Mouse (Mus musculus): Measurements from ENCODE around the gene Catip.
"Not testable (repeated sequence)": the region's sequence is repeated elsewhere in the genome, so short reads cannot be mapped to it uniquely, and the experiment has no call there.

Gene Catip

DNA sequence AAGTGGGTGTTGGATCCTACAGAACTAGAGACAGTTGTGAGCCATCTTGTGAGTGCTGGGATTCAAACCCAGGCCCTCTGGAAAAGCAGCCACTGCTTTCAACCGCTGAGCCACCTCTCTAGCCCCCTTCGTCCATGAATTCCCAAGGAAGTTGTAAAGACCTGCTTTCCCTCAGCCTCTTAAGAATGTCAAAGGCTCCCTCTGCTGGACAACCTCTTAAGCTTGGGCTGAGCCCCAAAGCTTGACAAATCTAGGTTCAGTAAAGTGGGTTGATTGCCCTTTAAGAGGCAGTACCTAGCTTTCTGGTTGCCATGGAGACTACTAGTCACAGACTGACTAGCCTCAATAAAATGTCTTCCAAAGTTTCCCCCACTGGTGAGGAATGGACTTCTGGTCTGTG, at the start of gene Catip:
Gene Catip, plus strand, starts transcription at position 297 of the 400 bp plus-strand sequence.
- DNase-seq = peak; percentile 61 to 85

GRCm38 (mm10) chr1:74313049-74313692, 48.7 kb upstream of the Catip start:
- peak in 1 of 2 experiments; percentile 77 for DNase-seq

- DNase-seq = no peak
These were observed 47.1 kb upstream of the Catip start for GRCm38 (mm10) chr1:74314796-74315195.

DNA sequence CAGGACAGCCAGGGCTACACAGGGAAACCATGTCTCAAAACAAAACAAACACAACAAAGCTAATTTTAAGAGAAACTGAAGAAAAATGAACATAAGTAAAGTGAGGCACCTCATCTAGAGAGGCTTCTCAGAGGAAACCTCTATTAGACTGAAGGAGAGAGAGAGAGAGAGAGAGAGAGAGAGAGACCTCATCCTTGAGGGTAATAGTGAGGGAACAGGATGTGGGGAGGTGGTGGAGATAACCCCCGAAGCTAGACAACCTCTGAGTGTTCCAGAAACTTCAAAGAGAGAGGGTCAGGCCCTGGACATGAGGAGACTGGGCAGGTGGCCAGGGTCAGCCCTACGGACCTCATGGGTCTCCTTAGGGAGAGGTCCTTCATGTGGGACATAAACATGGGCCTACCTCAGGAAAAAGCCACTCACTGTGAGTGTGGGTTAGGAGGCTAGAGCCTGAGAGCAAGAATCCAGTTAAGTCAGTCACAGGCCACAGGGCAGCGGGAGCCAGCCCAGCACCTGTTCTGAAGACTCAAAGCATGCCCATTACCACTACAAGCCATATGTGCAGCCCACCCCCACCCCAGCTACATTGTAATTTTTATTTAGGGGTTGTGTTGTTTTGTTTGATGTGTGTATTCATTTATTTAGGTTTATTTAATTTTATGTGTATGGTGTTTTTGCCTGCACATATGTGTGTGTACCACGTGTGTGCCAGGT, 45.6 kb upstream of the Catip start:
- DNase-seq = peak; percentile 47 to 77

DNA sequence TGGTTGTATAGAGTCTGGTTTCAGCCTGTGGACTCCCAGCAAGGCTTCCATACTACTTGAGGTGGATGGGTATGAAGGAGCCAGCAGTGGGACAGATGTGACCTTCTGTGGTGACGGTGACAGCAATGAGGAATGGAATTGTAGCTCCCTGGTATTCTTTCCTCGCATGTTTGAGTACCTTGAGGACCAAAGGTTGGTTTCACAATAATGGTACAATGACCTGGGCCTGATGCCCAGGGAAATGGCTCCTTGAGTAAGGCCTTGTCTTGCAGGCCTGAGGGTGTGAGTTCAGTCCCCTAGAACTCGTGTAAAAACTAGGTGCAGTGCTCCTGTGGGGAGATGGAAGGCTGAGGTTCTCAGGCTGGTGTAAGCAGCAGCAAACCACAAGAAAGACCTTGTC, 43.2 kb upstream of the Catip start:
- DNase-seq = no peak

DNA sequence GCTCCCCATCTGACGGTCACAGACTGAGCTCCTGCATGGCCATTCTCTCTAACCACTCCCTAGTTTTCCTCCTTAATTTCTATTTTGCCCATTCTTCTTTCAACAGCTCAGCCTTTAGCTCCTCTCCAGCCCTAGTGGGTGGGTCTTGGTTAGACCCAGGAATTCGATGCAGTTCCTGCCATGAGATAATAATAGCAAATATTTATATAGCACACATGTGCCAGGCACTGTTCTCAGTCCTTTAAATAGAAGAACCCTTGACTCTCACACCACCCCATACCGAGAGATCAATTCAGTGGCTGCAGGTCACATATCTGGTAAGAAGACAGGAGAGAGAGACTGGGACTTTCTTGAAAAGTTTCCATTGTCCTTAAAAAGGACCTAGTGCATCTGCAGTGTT, 40.5 kb upstream of the Catip start:
- no peak for DNase-seq

- DNase-seq = not testable (repeated sequence)
These were observed 35.0 kb upstream of the Catip start for GRCm38 (mm10) chr1:74326916-74327315.

- peak in 1 of 2 experiments; percentile 36 for DNase-seq
These were observed 31.9 kb upstream of the Catip start for GRCm38 (mm10) chr1:74329899-74330431.

- DNase-seq = peak in 1 of 2 experiments; percentile 44
These were observed 30.7 kb upstream of the Catip start for GRCm38 (mm10) chr1:74331046-74331681.

GRCm38 (mm10) chr1:74332241-74332763, 29.6 kb upstream of the Catip start:
- peak; percentile 97 for DNase-seq

DNA sequence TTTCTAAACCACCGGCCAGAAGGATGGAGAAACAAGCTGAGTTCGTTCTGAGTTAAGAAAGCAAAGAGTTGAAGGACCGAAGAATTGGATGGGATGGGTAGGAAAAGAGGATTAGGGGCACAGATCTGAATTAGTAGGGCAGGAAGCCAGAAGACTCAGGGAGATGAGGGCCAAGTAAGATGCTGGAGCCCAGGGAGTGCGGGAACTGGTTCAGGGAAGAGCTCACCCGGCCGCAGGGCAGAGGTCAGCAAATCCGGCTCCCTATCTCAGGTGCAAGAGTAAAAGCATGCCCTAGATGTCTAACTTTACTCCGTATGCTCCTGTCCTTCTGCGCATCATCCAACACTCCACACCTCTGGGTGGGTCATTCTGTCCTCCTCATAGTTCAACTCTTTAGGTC, 29.0 kb upstream of the Catip start:
- DNase-seq = no peak

GRCm38 (mm10) chr1:74334607-74335006, 27.3 kb upstream of the Catip start:
- no peak for DNase-seq

GRCm38 (mm10) chr1:74335033-74335432, 26.9 kb upstream of the Catip start:
- no peak for DNase-seq

DNA sequence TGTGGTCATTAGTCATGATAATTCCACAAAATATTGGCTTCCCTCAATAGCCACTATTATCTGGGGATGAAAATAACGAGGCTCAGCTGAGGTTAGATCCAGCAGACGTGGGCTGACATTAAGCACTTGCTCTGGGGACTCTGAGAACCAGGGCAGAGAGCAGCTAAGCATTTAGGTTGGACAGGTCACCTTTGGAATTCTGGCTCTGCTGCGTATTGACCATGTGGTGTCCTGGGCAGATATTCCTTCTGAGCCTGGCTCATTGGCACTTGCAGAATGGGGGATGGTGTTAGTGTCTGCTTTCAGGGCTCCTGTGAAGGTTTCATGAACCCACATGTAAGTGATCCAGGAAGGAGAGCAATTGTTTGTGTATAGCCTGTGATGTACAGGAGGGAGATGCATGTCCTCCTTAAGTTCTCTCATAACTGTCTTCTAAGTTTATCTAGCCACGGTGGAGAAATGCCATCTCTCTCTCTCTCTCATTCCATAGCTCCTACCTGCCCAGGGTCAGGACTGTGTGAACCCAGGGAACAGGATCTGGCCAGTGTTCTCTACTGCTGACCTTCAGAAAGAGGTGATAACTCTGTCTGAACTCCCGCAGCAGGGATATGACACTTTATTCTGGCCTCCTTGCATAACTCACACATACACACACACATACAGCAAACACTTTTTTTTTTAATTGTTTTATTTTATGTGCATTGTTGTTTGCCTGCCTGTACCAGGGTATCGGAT, 26.3 kb upstream of the Catip start:
- DNase-seq = no peak

DNA sequence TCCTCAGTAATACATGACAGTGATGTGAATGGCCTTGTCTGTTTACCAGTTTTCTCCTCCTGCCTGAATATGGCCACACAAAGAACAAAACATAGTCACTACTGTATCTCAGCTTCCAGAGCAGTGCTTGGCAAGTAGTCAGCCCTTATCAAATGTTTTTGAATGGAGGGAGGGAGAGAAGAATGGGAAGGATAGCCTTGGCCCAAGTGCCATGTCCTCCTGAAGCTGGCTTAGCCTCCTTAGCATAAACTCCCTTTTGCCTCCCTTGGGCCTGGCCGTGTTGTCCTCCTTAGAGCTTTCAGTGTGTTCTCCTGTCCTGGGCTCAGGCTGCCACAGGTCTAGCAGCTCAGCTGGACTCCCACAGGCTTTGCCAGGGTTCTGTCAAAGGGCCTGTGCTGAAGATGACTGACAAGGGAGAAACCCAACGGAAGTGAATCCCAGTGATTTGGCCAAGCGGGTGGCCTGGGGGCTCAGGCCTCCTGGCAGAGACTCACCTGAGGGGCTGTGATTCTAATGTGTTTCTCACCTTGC, 24.6 kb upstream of the Catip start:
- DNase-seq = no peak

- no peak for DNase-seq
These were observed 23.9 kb upstream of the Catip start for GRCm38 (mm10) chr1:74338013-74338412.

DNA sequence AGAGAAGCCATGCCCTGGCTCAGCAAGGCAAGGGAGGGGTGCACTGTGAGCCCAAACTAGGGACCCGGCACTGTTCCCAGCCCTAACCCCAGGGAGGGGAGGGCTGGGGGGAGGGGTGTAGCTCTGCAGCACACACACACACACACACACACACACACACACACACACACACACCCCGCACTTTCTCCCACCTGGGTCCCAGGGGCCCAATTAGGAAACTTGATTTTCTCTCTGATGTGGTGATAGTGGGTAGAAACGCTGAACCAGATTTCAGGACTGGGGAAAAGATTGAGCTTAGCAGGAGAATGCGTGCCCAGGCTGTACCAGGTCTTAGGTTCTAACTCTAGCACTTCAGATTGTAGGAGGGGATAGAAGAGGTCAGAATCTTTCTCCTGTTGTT, 23.3 kb upstream of the Catip start:
- DNase-seq = no peak

DNA sequence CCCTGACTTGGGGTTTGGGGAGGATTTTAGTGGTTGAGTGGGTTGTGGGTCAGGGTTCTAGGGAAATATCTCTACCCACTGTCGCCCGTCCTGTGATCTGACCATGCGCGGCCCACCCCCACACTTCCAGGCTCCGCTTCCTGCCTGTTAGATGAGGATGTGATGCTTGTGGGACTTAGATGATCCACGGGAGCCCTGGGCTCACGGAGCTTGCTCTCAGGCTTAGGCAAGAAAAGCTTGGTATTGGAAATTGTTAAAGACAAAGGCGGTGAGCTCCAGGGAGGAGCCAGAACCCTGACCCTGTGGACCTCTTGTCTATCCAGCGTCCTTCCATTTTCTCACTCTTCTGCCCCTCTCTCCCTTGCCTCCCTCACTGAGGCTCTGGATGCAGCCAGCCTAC, 22.0 kb upstream of the Catip start:
- no peak for DNase-seq

GRCm38 (mm10) chr1:74340361-74340764, 21.5 kb upstream of the Catip start:
- no peak for DNase-seq

GRCm38 (mm10) chr1:74340992-74341391, 20.9 kb upstream of the Catip start:
- not testable (repeated sequence) for DNase-seq

GRCm38 (mm10) chr1:74341898-74342297, 20.0 kb upstream of the Catip start:
- no peak for DNase-seq

DNA sequence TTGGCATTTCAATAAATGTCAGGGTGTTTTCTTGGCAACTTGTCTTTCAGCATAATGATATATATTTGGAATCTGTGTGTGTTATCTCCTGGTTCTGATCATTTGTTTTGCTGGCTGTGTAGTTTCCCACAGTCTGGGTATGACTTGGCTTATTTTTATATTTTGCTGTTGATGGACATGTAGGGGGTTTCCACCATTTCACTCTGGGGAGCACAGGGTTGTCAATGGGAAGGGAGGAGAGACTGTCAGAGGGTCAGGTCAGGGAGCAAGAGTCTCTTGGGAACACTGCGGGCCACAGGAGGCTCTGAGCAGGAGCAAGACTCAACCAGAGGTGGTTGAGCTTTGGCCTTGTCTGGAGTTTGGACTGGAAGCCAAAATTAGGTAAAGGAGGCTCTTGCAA, 19.6 kb upstream of the Catip start:
- no peak for DNase-seq

- no peak for DNase-seq
These were observed 18.7 kb upstream of the Catip start for GRCm38 (mm10) chr1:74343161-74343560.
